Mouse (Mus musculus) heart, postnatal 0 days (tissue): ENCODE measurements around the gene Osbpl8.

Experiments
- CTCF ChIP-seq: IDR thresholded peaks from 2 replicates; pipeline ENCODE4 v1.5.1; 2016; ENCODE audit warnings: antibody characterized with exemption, control low read depth, low read depth
- EP300 ChIP-seq: IDR thresholded peaks from 2 replicates; pipeline ENCODE4 v1.6.1; 2016; ENCODE audit warnings: antibody characterized with exemption, low read depth

GRCm38 (mm10) chr10:111178024-111178423, 13.5 kb downstream of the Osbpl8 start:
- TF ChIP-seq CTCF, result no peak
- no peak for TF ChIP-seq EP300
